Mouse (Mus musculus): Measurements from ENCODE around the gene Plxna2.
A peak's percentile ranks its signal among the peaks of the same experiment; 100 is the strongest.

Plxna2 gene

GRCm38 (mm10) chr1:194820953-194821352, 202.9 kb downstream of the Plxna2 start:
- DNase-seq (ENCODE audit: low read depth) = no peak

- DNase-seq (ENCODE audit: low read depth) = no peak
Measured at GRCm38 (mm10) chr1:194821721-194822120, 203.7 kb downstream of the Plxna2 start.

DNA sequence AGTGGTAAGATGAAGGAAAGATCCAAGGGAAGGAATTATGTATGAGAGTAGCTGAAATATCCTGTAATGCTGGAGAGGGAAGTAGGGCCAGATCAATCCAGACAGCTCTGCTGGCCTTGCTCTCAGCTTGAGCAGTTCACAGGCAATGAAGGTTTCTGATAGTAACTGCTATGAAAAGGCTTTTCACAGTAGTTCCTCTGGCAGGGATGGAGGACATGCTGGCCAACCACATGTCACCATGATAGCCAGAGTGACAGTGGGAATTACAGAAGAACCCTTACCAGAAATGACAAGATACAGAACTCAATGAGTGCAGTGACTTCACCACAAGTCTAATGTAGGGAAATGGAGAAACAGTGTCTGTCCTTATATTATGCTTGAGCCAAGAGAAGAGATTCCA, 210.3 kb downstream of the Plxna2 start:
- no peak for DNase-seq (ENCODE audit: low read depth)

GRCm38 (mm10) chr1:194835238-194835637, 217.2 kb downstream of the Plxna2 start:
- DNase-seq (ENCODE audit: low read depth) = no peak

DNA sequence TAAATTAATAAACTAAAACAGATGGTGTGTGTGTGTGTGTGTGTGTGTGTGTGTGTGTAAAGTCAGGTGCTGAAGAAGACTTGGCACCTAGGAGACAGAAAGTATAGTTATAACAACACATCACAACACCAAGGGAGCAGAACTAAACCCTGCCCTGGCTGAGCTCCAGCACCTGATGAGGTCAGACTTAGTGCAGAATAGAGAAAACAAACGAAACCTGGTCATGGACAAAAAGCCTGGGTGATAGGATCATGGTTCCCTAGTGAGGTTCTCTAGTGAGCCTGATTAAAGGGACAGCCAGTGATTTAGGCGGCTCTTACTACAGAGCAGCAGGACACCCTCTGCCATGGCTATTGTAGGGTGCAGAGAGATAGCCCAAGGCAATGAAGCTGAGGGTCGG, 218.2 kb downstream of the Plxna2 start:
- no peak for DNase-seq (ENCODE audit: low read depth)

GRCm38 (mm10) chr1:194836671-194837070, 218.7 kb downstream of the Plxna2 start:
- no peak for DNase-seq (ENCODE audit: low read depth)

GRCm38 (mm10) chr1:194839230-194839910, 221.4 kb downstream of the Plxna2 start:
- DNase-seq (ENCODE audit: low read depth) = peak; percentile 13

DNA sequence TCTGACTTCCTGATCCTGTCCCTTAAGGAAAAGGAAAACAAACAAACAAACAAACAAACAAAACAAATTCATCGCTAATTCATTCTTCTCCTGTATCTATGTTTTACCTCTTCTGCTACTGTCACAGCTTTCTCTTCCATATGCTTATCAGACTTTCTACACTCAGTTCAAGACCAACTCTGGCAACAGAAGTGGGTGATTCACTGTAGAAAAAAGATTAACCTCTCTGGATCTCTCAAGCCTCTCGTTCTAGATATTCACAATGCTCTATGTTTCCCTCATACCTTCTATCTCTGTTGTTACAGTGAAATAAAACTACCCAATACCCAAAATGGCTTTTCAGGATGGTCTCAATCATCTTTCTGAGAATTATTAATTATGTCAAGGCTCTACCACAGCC, 225.0 kb downstream of the Plxna2 start:
- no peak for DNase-seq (ENCODE audit: low read depth)

DNA sequence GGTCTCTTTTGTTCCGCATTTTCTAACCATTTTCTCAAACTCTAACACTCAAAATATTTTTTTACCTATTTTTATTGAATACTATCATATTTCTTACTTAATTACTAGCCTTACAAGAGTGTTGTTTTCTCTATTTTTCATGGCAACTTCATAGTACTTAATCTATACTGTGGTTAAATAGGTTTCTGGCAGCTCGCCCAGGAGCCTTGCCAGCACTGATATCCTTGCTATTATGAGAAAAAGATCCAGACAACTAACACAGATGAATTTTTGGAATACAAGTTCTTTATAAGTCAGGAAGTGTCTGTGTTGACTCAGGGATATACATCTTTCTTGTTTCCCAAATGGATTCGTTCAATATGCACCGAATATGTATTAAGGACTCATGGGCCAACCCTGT, 229.0 kb downstream of the Plxna2 start:
- DNase-seq (ENCODE audit: low read depth) = no peak

DNA sequence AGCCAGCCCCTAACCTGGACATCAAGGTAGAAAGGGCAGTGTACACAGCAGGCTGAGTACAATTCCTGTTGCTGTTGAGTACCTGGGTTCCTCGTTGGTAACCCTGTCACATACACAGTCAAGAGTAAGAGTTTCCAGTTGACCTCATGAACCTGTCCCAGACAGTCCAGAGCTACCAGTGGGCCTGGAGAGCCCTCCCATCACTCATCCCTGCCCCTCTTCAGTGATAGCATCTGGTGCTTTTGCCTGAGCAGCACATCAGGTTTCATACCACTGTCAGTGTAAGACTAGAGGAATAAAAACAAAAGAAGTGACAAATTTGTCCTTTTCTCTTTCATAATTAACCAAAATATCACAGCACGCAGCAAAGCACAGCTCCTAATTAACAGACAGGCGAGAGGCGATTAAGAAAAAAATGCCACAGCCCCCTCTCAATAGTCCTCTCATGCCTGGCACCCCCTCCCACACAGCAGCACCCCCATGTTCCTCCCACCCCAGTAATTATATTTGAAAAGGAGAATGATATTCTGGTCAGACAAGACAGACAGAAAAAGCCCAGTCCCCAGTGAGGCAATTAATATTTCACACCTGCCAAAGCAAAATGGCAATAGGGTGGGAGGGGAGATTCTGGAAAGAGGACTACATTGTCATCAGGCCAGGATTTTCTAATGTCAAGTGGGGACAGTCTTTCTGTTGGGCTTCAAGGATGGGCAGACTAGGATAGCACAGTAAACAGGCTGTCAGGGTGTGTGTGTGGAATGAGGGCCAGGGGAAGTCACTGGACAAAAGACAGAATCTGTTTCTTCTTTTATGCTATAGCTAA, 233.4 kb downstream of the Plxna2 start:
- DNase-seq (ENCODE audit: low read depth) = no peak

DNA sequence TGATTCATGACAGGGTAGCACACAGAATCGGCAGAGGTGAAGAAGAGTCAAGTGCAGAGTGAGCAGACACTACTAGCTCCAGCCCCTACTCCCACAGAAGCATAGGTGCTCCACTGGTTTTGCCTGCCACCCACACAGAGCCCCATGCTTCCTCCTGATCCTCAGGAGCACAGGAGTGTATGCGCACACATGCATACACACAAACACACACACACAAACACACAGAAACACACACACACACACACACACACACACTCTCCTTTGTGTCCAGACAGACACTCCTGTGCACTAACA, 234.0 kb downstream of the Plxna2 start:
- DNase-seq (ENCODE audit: low read depth) = no peak

Measured in naive thymus-derived CD4-positive, alpha-beta T cell, adult 2 months (primary cell).